Mouse (Mus musculus) small intestine, adult 2 months (tissue): ENCODE results near the gene Vrk3. TPM values are rescaled to one million over a fixed set of nuclear protein-coding genes. Genes with fewer than 3 reads are reported as not detected.

Source experiments
- H3K27ac ChIP-seq: fragments of 200-500 bp; 2 replicates; pipeline ENCODE4 v1.5.1; 2012; ENCODE audit warnings: low read depth, low read length, control low read depth, inconsistent platforms; ENCODE audit not compliant: insufficient read depth
- H3K27me3 ChIP-seq: fragments of 200-500 bp; 2 replicates; pipeline ENCODE4 v1.6.1; 2012; ENCODE audit warnings: mild to moderate bottlenecking, moderate library complexity, low read length, inconsistent platforms; ENCODE audit not compliant: control insufficient read depth, insufficient read depth
- H3K36me3 ChIP-seq: fragments of 200-500 bp; 2 replicates; pipeline ENCODE4 v1.6.1; 2012; ENCODE audit warnings: mild to moderate bottlenecking, low read length, control low read depth, inconsistent platforms; ENCODE audit not compliant: control insufficient read depth, insufficient read depth
- H3K4me1 ChIP-seq: fragments of 200-500 bp; 2 replicates; pipeline ENCODE4 v1.6.1; 2012; ENCODE audit warnings: low read length, inconsistent platforms, mixed read lengths; ENCODE audit not compliant: control insufficient read depth, insufficient read depth, insufficient read length
- H3K4me3 ChIP-seq: fragments of 200-500 bp; 2 replicates; pipeline ENCODE4 v1.5.1; 2012; ENCODE audit warnings: low read depth, mild to moderate bottlenecking, control low read depth, inconsistent platforms, low read length, moderate library complexity
- CTCF ChIP-seq: fragments of 200-500 bp; IDR thresholded peaks from 2 replicates; pipeline ENCODE4 v1.5.1; 2012; ENCODE audit warnings: low read depth, mild to moderate bottlenecking, control low read depth, inconsistent platforms, low read length, moderate library complexity, mixed read lengths; ENCODE audit not compliant: insufficient replicate concordance, insufficient read length; ENCODE audit errors: extremely low read depth
- POLR2A ChIP-seq: fragments of 200-500 bp; IDR thresholded peaks from 2 replicates; pipeline ENCODE4 v1.6.1; 2012; ENCODE audit warnings: low read depth, mild to moderate bottlenecking, control low read depth, inconsistent platforms, low read length, moderate library complexity
- WGBS: fragments of 180-500 bp; shearing (Covaris S2); methylation state at CpG from one replicate; pipeline ENCODE4 v1.1.7; 2018; 5-methylcytosine and 5-hydroxymethylcytosine counted together
- polyA plus RNA-seq: library from polyadenylated mRNA; depleted of rRNA; stranded (reverse); fragments of >200 nt; gene quantifications from 2 replicates; pipeline ENCODE4 v1.2.3, GENCODE M21; 2012

The Vrk3 gene
- polyA plus RNA-seq, 1 experiment = 40.3 TPM

- peaks cover 79% of the 10 kb centered on the region for H3K36me3 ChIP-seq
- H3K4me3 ChIP-seq = no peak overlapping the region
- 88% methylated on average over 5 of the region's 5 CpGs for WGBS
- TF ChIP-seq CTCF (no peak), POLR2A (no peak)
- no peak overlapping the region for H3K27ac ChIP-seq
- no peaks in the 10 kb centered on the region for H3K27me3 ChIP-seq
- H3K4me1 ChIP-seq = no peaks in the 10 kb centered on the region
These were observed 19.9 kb downstream of the Vrk3 start for GRCm38 (mm10) chr7:44768129-44768528.

GRCm38 (mm10) chr7:44770046-44770578 lies 21.9 kb downstream of the Vrk3 start:
- no peaks in the 10 kb centered on the region for H3K4me1 ChIP-seq
- 19% methylated on average over 6 of the region's 6 CpGs for WGBS

GRCm38 (mm10) chr7:44772591-44773204 lies 24.5 kb downstream of the Vrk3 start:
- H3K36me3 ChIP-seq = peaks cover 65% of the 10 kb centered on the region
- no peaks in the 10 kb centered on the region for H3K4me1 ChIP-seq
- no peak overlapping the region for H3K27ac ChIP-seq
- no peak for TF ChIP-seq CTCF
- H3K27me3 ChIP-seq = no peaks in the 10 kb centered on the region
- H3K4me3 ChIP-seq = no peak overlapping the region
- WGBS = 85% methylated on average over 8 of the region's 8 CpGs

More at GRCm38 (mm10) chr7:44770046-44770578, 21.9 kb downstream of the Vrk3 start:
- H3K27me3 ChIP-seq = no peaks in the 10 kb centered on the region
- H3K27ac ChIP-seq = no peak overlapping the region
- no peak for TF ChIP-seq POLR2A
- TF ChIP-seq CTCF = no peak
- peaks cover 72% of the 10 kb centered on the region for H3K36me3 ChIP-seq
- H3K4me3 ChIP-seq = no peak overlapping the region

- H3K36me3 ChIP-seq = peaks cover 36% of the 10 kb centered on the region
- H3K4me1 ChIP-seq = no peaks in the 10 kb centered on the region
- no peak overlapping the region for H3K27ac ChIP-seq
- H3K4me3 ChIP-seq = no peak overlapping the region
- TF ChIP-seq POLR2A (no peak), CTCF (no peak)
- 86% methylated on average over 9 of the region's 9 CpGs for WGBS
- H3K27me3 ChIP-seq = no peaks in the 10 kb centered on the region
These were observed 28.8 kb downstream of the Vrk3 start for GRCm38 (mm10) chr7:44776849-44777498.

GRCm38 (mm10) chr7:44780101-44780500 lies 31.9 kb downstream of the Vrk3 start:
- Histone ChIP-seq H3K27ac (no peak overlapping the region), H3K36me3 (peaks cover 19% of the 10 kb centered on the region), H3K4me3 (no peak overlapping the region), H3K27me3 (no peaks in the 10 kb centered on the region), H3K4me1 (no peaks in the 10 kb centered on the region)
- TF ChIP-seq CTCF (no peak), POLR2A (no peak)
- WGBS = 79% methylated on average over 8 of the region's 8 CpGs

- no peak overlapping the region for H3K4me3 ChIP-seq
- H3K4me1 ChIP-seq = no peaks in the 10 kb centered on the region
- 67% methylated on average over 3 of the region's 3 CpGs for WGBS
- TF ChIP-seq CTCF (no peak), POLR2A (no peak)
- no peaks in the 10 kb centered on the region for H3K27me3 ChIP-seq
- H3K27ac ChIP-seq = no peak overlapping the region
- H3K36me3 ChIP-seq = no peaks in the 10 kb centered on the region
These were observed 41.3 kb downstream of the Vrk3 start for GRCm38 (mm10) chr7:44789531-44789930.

GRCm38 (mm10) chr7:44790066-44790465 lies 41.9 kb downstream of the Vrk3 start:
- TF ChIP-seq CTCF = no peak
- no peak for TF ChIP-seq POLR2A
- Histone ChIP-seq H3K36me3 (no peaks in the 10 kb centered on the region), H3K27me3 (no peaks in the 10 kb centered on the region), H3K4me3 (no peak overlapping the region), H3K27ac (no peak overlapping the region), H3K4me1 (no peaks in the 10 kb centered on the region)
- 67% methylated on average over 4 of the region's 4 CpGs for WGBS

- no peaks in the 10 kb centered on the region for H3K27me3 ChIP-seq
- 83% methylated on average over 6 of the region's 6 CpGs for WGBS
- no peaks in the 10 kb centered on the region for H3K4me1 ChIP-seq
- H3K4me3 ChIP-seq = no peak overlapping the region
- H3K36me3 ChIP-seq = no peaks in the 10 kb centered on the region
- H3K27ac ChIP-seq = no peak overlapping the region
- no peak for TF ChIP-seq CTCF
- no peak for TF ChIP-seq POLR2A
These were observed 44.6 kb downstream of the Vrk3 start for GRCm38 (mm10) chr7:44792781-44793180.
